Mouse (Mus musculus): ENCODE measurements around the gene Ptprj. TPM values are rescaled to one million over a fixed set of nuclear protein-coding genes. Genes with fewer than 3 reads are reported as not detected.
"Not testable (repeated sequence)": the region's sequence is repeated elsewhere in the genome, so short reads cannot be mapped to it uniquely, and the experiment has no call there.

Gene Ptprj
- total RNA-seq, 4 experiments from 2014 or later = 108 to 115 (median 111) TPM

GRCm38 (mm10) chr2:90428988-90429717 is 151.3 kb downstream of the Ptprj start:
- DNase-seq (ENCODE audit: low spot score in 2 of 2) = not testable (repeated sequence)

- not testable (repeated sequence) for DNase-seq (ENCODE audit: low spot score in 2 of 2)
Measured at GRCm38 (mm10) chr2:90424937-90425336, 155.5 kb downstream of the Ptprj start.

DNA sequence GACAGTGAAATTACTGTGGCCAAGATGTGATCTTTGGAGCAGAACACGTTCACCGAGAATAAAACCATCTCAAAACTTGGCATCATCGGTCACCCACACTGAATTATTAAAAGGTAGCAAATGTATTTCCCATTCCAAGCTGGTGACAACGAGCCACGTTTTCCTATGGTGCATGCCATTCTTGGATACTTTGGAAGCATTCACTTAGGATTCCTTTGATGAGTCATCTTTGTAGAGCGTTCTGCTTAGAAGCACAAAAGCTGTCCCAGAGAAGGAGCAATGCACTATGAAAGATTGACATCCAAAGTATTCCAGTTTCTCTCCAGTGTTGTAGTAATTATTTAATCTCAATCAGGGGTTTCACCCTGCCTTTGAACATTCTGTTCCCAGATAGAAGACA is 158.2 kb downstream of the Ptprj start:
- DNase-seq (ENCODE audit: low spot score in 2 of 2) = not testable (repeated sequence)

DNA sequence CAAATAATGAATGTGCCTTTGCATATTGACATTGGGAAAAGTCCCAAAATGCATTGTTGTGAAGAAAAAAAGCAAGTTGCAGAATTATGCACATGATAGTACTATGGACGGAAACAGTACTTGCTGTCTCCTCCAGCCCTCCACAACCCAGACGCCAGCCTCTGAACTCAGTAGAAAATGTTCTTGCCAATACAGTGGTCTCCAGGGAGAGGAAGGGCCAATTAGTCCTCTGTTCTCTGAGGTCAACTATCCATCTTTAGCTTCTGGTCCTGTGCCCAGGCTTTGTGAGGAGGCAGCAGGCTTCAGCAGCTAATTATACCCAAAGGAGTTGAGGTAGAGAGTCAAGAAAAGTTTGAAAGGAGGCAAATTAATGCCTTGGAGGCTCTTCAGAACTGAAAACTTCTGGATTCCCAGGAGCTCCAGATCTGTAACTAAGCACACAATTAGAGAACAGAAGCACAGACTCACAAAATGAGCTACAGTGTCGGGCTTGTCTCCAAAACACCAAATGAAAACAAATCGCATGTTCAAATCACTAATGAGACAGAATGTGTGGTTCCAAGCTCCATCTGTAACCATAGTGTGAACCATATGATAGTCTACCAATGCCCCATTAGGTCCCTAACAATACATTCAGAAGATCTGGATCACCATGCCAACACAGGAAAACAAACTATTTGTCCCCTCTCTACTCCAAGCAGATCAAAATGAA is 166.2 kb downstream of the Ptprj start:
- DNase-seq (ENCODE audit: low spot score in 2 of 2) = not testable (repeated sequence)

DNA sequence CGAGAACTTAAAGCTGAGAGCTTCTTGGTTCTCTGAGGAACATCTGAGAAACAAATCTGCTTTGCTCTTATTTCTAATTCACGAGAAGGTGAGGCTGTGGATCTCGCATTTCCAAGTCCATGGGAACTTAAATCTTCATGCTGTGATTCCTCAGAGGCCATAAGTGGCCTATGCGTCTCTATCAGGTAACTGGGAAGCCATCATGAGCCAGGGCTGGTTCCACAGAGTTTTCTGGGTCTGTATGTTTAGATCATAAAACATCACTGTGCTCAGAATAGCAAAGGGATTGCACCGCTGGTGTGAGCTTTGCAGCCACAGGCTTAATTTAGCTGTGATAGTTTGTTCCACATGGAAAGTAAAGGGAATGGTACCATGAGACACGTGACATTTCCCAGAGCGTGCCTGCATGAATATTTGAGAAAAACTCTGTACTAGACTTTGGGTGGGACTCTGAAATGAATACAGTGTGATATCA is 181.8 kb downstream of the Ptprj start, which contains the start of gene Olfr1274-ps:
Gene Olfr1274-ps, plus strand, starts transcription at position 51 of the 475 bp plus-strand sequence.
- DNase-seq (ENCODE audit: low spot score in 2 of 2) = not testable (repeated sequence)

Other genes starting within 250 kb of the Ptprj start
- gene Olfr1274-ps, start 182.0 kb downstream of the Ptprj start, total RNA-seq (2022) = not detected
- 10 to 100 TPM; 17.8 to 27.1 (median 22.5) TPM for gene Nup160, start 96.6 kb upstream of the Ptprj start, total RNA-seq (2022)
- 10 to 100 TPM; 57.8 to 83.0 (median 62.5) TPM for gene Fnbp4, start 164.7 kb upstream of the Ptprj start, total RNA-seq (2022)
- gene Agbl2, start 202.1 kb upstream of the Ptprj start, total RNA-seq (2022) = 1 to 10 TPM; 1.1 to 2.0 (median 1.5) TPM

All from layer of hippocampus, adult 8-10 months (tissue).